Mouse (Mus musculus) gastrocnemius, adult 8-10 months (tissue): ENCODE data around the gene Crtam. TPM values are rescaled to one million over a fixed set of nuclear protein-coding genes. Genes with fewer than 3 reads are reported as not detected.

ENCODE experiments used
- total RNA-seq, 4 experiments: library from RNA; stranded (reverse); gene quantifications; 2 replicates each; pipeline ENCODE4 v1.2.4; 2022

Crtam gene
- total RNA-seq, 4 experiments from 2014 or later = not detected

Other genes starting within 250 kb of the Crtam start
- gene Hspa8, start 203.6 kb downstream of the Crtam start, total RNA-seq = 1,000 to 10,000 TPM in 3 of 4 experiments, 100 to 1,000 TPM in 1; 996 to 1,351 (median 1,061) TPM
- gene Bsx, start 130.5 kb downstream of the Crtam start, total RNA-seq = not detected
- gene Jhy, start 40.5 kb downstream of the Crtam start, total RNA-seq = not detected
- under 1 TPM in 3 of 4 experiments, not detected in 1; 0.17 to 0.34 (median 0.27) TPM for gene Ubash3b, start 157.1 kb upstream of the Crtam start, total RNA-seq